Mouse (Mus musculus) common myeloid progenitor, adult 5-6 weeks (primary cell): ENCODE results near the gene Egfl7. TPM values are rescaled to one million over a fixed set of nuclear protein-coding genes. Genes with fewer than 3 reads are reported as not detected.

Experiments used
- ATAC-seq: replicated peaks from 2 replicates; pipeline ENCODE4 v1.8.0; 2016; ENCODE audit warnings: low read depth, mild to moderate bottlenecking, moderate TSS enrichment, inconsistent platforms; ENCODE audit not compliant: poor library complexity, severe bottlenecking
- total RNA-seq: library from RNA; stranded (forward); fragments of 200-1000, 187-1606 nt; gene quantifications from 2 replicates; pipeline ENCODE4 v1.2.3, GENCODE M21; 2017

Gene Egfl7
- total RNA-seq, 1 experiment from 2014 or later = 57.0 TPM

- no peak for ATAC-seq
Observed at GRCm38 (mm10) chr2:26590962-26591361, 11.1 kb downstream of the Egfl7 start.

- ATAC-seq = no peak
Observed at GRCm38 (mm10) chr2:26591416-26591815, 11.6 kb downstream of the Egfl7 start.

DNA sequence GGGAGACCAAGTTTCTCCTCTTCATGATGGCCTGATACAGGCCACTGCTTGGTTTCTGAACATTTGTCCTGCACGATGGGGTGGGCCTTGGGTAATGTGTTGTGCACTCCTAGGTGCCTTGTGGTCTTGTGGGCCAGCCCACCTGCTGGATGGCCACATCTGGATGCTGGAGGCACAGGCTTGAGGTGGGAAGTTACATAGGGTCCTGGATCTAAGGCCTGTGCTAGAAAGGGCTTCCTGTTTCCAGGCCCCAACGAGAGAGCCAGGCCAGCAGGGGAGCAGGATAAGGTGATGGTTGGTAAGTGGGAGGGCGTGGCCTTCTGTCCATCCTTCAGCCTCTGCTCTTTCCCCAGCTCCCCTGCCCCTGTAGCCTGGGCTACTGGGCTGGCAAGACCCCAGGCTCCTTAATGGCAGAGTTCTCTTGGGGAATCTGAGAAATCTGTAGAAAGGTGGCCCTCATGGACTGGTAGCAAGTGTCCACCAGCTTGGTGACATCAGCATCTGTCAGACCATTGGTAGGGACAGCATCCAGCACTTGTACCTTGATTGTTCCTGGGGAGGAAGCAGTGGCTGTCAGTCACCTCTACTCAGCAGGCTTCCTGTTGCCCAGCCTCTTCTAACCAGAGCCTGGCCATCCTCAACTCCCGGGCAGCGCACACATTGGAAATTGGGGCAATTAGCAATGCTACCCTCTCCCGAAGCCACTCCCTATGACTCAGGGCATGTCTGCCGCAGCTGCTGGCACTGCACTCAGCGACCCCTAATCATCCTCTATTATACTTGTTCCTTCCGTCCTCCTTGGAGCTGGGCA, 13.6 kb downstream of the Egfl7 start:
- no peak for ATAC-seq

DNA sequence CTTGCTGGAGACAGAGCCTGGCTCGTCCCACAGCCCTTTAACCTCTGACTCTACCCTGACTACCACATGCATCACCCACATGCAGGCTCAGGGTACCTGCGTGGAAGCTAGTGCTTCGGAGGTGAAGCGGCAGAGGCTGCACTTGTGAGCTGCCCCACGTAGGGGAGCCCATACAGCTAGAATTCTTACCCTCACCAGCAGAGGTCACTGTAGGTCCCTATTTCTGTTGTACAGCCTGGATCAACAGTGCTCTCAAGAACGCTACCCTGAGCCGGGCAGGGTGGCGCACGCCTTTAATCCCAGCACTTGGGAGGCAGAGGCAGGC, 14.2 kb downstream of the Egfl7 start:
- peak; percentile 73 for ATAC-seq

- ATAC-seq = no peak
Observed at GRCm38 (mm10) chr2:26594461-26594933, 14.7 kb downstream of the Egfl7 start.

DNA sequence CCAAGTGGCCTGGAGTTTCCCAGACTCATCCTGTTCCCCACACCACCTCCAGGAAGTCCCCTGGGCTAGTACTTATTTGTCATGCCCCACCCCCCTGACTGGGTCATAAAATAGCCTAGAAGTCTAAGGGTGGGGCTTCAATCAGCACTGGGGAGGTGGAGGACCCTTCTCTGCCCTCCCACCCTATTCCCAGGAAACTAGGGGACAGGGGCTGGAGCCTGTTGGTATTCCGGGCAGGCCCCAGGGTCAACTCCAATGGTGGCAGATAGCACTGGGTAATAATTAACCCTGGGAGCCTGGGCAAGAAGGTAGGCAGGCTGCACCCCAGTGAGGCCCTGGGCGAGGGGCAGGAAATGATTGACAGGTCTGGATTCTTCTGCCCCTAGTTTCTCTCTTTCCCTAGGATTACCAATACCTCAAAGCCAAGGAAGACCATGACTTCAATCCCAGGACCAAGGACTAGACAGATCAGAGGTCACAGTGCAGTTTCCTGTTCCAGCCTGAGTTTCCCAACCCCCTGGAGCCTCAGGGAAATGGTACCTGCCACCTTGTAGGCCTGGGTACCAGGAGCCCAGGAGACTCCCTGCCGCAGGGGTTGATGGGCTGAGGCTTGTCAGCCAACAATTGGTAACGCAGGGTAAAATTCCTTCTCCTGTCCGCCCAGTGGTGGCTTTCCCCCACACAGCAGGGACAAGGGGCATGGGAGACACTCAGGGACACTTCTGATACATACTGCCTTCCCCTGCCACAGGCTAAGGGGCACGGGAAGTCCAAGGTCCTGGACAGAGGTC, 15.3 kb downstream of the Egfl7 start:
- no peak for ATAC-seq

DNA sequence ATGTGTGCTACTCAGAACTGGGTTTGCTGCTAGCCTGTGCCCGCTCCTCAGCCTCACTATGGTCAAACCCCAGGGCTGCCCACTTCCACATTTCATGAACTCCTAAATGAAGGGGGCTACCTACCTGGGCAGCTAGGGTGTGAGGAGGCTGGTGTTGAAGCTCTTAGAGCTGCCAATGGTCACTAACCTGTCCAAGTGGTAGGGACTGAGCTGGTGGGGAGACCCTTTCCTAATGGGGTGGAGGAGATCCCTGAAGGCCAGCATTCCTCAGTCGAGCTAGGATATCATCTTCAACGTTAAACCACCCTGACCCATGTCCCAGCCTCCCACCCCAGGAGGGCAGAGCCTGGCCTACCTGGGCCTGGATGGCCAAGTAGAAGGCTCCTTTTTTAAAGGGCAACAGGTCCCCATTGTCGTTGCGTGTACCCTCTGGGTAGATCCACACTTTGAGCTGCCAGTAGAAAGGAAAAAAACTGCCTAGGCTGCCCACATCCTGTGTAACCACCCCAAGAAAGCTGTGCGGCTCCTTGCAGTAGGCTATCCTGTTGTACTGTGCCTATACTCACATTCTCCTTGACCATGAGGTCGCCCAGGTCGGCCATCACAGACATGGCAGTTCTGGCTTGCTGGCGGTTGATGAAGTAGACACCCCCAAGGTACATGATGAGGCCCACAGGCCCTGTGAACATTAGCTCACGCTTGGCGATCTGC, 16.1 kb downstream of the Egfl7 start:
- ATAC-seq = no peak

- ATAC-seq = no peak
Observed at GRCm38 (mm10) chr2:26596898-26597297, 17.1 kb downstream of the Egfl7 start.

GRCm38 (mm10) chr2:26597810-26598209, 18.0 kb downstream of the Egfl7 start:
- no peak for ATAC-seq

GRCm38 (mm10) chr2:26598462-26598861, 18.6 kb downstream of the Egfl7 start:
- no peak for ATAC-seq

GRCm38 (mm10) chr2:26599965-26600364, 20.2 kb downstream of the Egfl7 start:
- no peak for ATAC-seq

- ATAC-seq = no peak
Observed at GRCm38 (mm10) chr2:26600664-26601063, 20.9 kb downstream of the Egfl7 start.

DNA sequence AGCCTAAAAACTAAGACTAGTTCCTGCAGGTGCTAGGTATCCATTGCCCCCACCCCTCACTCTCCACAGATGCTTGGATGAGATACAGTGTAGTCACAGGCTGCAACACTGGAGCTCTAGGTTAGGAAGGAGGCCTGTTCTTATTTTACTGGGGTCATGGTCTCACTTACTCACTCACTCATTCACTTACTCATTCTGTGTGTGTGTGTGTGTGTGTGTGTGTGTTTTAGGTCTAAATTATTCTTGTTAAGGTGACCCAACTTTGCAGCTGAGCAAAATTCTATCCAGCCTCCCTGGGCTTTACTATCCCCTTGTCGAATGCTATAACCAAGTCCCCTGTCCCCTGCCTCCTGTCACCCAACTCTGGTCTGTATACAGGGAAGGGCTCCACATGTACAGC, 21.8 kb downstream of the Egfl7 start:
- no peak for ATAC-seq

GRCm38 (mm10) chr2:26602631-26603030, 22.8 kb downstream of the Egfl7 start:
- no peak for ATAC-seq

- no peak for ATAC-seq
Observed at GRCm38 (mm10) chr2:26603159-26603558, 23.3 kb downstream of the Egfl7 start.

DNA sequence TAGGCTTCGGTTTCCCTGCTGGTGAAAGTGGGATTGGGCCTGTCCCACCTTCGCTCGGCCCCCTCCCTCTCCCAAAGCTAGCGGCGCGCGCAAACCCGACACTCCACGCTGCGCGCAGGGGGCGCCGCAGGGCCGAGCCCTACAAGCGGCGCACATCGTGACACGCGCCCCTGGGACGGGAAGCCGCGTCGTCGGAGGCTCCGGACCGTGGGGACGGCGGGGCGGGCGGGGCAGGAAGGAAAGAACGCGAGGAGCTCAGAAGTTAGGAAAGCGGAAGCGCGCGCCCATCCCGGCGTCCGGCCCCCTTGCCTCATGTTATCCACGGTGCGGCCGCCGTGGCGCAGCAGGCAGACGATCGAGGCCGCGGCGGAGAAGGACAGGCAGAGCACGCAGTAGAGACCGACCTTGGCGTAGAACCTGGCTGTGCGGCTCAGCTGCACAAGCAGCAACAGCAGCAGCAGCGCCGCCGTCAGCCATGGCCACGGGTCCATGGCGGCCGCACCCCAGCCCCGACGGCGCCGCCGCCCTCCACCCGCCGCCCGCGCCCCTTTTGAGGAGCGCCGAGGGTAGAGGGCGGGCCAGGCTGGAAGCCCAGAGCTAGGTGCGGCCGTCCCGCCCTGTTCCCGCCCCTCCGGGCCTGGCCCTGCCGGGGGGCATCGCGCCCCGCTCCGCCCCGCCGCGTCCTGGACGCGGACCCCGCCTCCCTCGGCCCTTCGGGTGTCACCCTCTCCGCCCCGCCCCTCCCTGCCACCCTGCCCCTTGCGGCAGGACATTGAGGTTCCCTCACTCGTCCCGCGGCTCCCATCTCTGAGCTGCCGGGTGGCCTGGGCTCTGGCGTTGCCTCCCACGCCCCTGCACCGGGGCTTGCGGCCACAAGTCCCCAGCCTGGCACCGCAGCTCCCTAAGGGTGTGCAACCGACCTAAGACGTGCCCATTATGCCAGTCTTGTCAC, 24.2 kb downstream of the Egfl7 start, which contains the start of gene Agpat2:
Gene Agpat2, minus strand, starts transcription at position 698 of the 952 bp plus-strand sequence.
- ATAC-seq = peak; percentile 67

GRCm38 (mm10) chr2:26605331-26605730, 25.5 kb downstream of the Egfl7 start:
- ATAC-seq = no peak

GRCm38 (mm10) chr2:26606579-26606978, 26.8 kb downstream of the Egfl7 start:
- ATAC-seq = peak; percentile 31; the same call in 1 of the 2 replicates

- no peak for ATAC-seq
Observed at GRCm38 (mm10) chr2:26607056-26607910, 27.5 kb downstream of the Egfl7 start.
